Mouse (Mus musculus): Measurements from ENCODE around the gene Rcor3. TPM values are rescaled to one million over a fixed set of nuclear protein-coding genes. Genes with fewer than 3 reads are reported as not detected.
A peak's percentile ranks its signal among the peaks of the same experiment; 100 is the strongest.

The Rcor3 gene
- polyA plus RNA-seq, 1 experiment = 6.0 TPM

- no peak for TF ChIP-seq FLI1 (IDR thresholded peaks at IDR 0.05; ENCODE audit: low read length)
- no peak for TF ChIP-seq GATA1 (IDR thresholded peaks at IDR 0.05; ENCODE audit: borderline replicate concordance, low read length)
- no peaks in the 10 kb centered on the region for H3K9me3 ChIP-seq
- H3K4me1 ChIP-seq = peaks cover 26% of the 10 kb centered on the region
- H3K4me3 ChIP-seq (replicated peaks) = no peak overlapping the region
- peaks cover 31% of the 10 kb centered on the region for H3K36me3 ChIP-seq (replicated peaks; ENCODE audit: low read length)
- H3K27me3 ChIP-seq (replicated peaks) = peaks cover 7% of the 10 kb centered on the region
Measured at GRCm38 (mm10) chr1:192095626-192096025, 42.2 kb downstream of the Rcor3 start.

DNA sequence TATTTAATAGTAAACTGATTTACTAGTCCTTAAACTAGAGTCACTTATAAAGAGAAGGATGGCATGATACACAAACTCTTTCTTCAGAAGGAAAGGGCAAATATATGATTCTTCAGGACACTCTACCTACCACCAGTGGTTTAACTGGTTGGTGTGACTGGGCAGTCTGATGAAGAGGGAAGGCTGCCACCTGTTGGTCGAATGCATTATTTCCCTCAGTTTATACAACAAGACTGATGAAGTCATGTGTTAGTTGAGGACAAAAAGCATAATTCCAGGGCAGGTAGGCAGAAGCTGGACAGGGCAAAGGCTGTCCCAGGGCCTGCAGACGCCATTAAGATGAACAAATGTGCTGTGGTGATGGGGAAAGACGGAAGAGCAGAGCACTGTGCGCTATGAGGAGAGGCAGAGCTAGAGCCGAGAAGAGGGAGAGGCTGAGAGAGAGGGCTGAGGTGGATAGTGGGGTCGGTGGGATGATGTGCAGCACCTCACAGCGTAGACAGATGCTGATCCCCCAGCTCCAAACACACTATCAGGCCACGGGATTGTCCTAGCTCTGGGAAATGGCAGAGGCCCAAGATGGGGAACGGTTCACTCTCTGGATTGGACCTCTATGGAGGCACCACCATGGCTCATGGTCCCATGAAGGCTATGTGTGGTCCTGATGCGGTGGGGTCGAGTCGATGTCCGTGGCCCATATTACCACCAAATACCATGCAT, 43.3 kb downstream of the Rcor3 start:
- Histone ChIP-seq H3K4me3 (replicated peaks) (peak overlapping the region; percentile 9), H3K27me3 (replicated peaks) (peaks cover 7% of the 10 kb centered on the region), H3K4me1 (peaks cover 34% of the 10 kb centered on the region), H3K9me3 (no peaks in the 10 kb centered on the region), H3K36me3 (replicated peaks; ENCODE audit: low read length) (peaks cover 31% of the 10 kb centered on the region)
- no peak for TF ChIP-seq GATA1 (IDR thresholded peaks at IDR 0.05; ENCODE audit: borderline replicate concordance, low read length)
- TF ChIP-seq FLI1 (IDR thresholded peaks at IDR 0.05; ENCODE audit: low read length) = no peak

DNA sequence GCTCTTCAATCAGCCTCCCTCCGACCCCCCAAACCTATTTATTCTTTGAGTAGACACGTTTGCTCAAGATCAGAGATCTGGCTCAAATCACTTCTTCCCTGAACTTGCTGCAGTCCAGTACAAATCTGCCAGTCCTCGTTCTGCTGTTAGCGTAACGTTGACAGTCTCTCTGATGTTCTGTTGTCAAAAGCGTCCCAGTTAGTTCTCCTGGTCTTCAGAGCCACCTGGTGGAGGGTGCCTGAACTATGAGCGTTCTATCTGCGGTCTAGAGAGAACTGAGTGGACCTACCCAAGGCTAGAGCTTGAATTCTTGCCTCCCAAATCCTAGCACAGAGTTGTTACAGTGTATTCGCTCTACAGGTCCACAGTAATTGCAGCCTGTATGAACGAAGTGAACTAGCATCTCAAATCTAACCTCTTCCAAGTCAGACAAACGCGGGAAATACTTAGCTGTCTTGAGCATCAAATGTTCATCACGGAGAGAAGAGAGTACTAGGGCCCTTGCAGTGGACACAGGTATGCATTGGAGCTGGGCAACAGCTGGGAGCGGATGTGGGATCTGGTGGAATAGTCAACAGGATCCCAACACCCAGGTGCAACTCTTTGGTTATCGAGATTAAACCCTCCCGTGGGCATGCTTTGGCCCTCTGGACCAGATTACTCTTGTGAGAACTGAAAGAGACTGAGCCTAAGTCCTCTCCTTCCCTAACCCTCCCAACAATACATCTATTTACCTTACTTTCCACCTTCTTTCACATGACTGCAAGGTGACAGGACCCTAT, 44.8 kb downstream of the Rcor3 start:
- Histone ChIP-seq H3K36me3 (replicated peaks; ENCODE audit: low read length) (peaks cover 33% of the 10 kb centered on the region), H3K4me1 (peaks cover 50% of the 10 kb centered on the region), H3K4me3 (replicated peaks) (peak overlapping the region; percentile 97), H3K27me3 (replicated peaks) (peaks cover 7% of the 10 kb centered on the region), H3K9me3 (no peaks in the 10 kb centered on the region)
- TF ChIP-seq FLI1 (IDR thresholded peaks at IDR 0.05; ENCODE audit: low read length) (no peak), GATA1 (IDR thresholded peaks at IDR 0.05; ENCODE audit: borderline replicate concordance, low read length) (no peak)

GRCm38 (mm10) chr1:192091806-192092772, 45.8 kb downstream of the Rcor3 start, which contains the start of gene Traf5:
Traf5 (minus strand) TSS chr1:192092559.
- Histone ChIP-seq H3K9me3 (no peaks in the 10 kb centered on the region), H3K4me1 (peaks cover 60% of the 10 kb centered on the region), H3K36me3 (replicated peaks; ENCODE audit: low read length) (peaks cover 39% of the 10 kb centered on the region), H3K27me3 (replicated peaks) (peaks cover 7% of the 10 kb centered on the region), H3K4me3 (replicated peaks) (peak within 1 kb of the TSS; percentile 97)
- TF ChIP-seq GATA1 (IDR thresholded peaks at IDR 0.05; ENCODE audit: borderline replicate concordance, low read length) (no peak), FLI1 (IDR thresholded peaks at IDR 0.05; ENCODE audit: low read length) (no peak)

- H3K27me3 ChIP-seq (replicated peaks) = peaks cover 6% of the 10 kb centered on the region
- peaks cover 71% of the 10 kb centered on the region for H3K4me1 ChIP-seq
- peak overlapping the region; percentile 97 for H3K4me3 ChIP-seq (replicated peaks)
- H3K9me3 ChIP-seq = no peaks in the 10 kb centered on the region
- no peak for TF ChIP-seq GATA1 (IDR thresholded peaks at IDR 0.05; ENCODE audit: borderline replicate concordance, low read length)
- TF ChIP-seq FLI1 (IDR thresholded peaks at IDR 0.05; ENCODE audit: low read length) = no peak
- H3K36me3 ChIP-seq (replicated peaks; ENCODE audit: low read length) = peaks cover 50% of the 10 kb centered on the region
Measured at GRCm38 (mm10) chr1:192090689-192091567, 46.9 kb downstream of the Rcor3 start.

GRCm38 (mm10) chr1:192090281-192090680, 47.6 kb downstream of the Rcor3 start:
- peaks cover 6% of the 10 kb centered on the region for H3K27me3 ChIP-seq (replicated peaks)
- no peaks in the 10 kb centered on the region for H3K9me3 ChIP-seq
- H3K4me1 ChIP-seq = peaks cover 76% of the 10 kb centered on the region
- peaks cover 57% of the 10 kb centered on the region for H3K36me3 ChIP-seq (replicated peaks; ENCODE audit: low read length)
- peak overlapping the region; percentile 97 for H3K4me3 ChIP-seq (replicated peaks)
- TF ChIP-seq GATA1 (IDR thresholded peaks at IDR 0.05; ENCODE audit: borderline replicate concordance, low read length) (no peak), FLI1 (IDR thresholded peaks at IDR 0.05; ENCODE audit: low read length) (no peak)

DNA sequence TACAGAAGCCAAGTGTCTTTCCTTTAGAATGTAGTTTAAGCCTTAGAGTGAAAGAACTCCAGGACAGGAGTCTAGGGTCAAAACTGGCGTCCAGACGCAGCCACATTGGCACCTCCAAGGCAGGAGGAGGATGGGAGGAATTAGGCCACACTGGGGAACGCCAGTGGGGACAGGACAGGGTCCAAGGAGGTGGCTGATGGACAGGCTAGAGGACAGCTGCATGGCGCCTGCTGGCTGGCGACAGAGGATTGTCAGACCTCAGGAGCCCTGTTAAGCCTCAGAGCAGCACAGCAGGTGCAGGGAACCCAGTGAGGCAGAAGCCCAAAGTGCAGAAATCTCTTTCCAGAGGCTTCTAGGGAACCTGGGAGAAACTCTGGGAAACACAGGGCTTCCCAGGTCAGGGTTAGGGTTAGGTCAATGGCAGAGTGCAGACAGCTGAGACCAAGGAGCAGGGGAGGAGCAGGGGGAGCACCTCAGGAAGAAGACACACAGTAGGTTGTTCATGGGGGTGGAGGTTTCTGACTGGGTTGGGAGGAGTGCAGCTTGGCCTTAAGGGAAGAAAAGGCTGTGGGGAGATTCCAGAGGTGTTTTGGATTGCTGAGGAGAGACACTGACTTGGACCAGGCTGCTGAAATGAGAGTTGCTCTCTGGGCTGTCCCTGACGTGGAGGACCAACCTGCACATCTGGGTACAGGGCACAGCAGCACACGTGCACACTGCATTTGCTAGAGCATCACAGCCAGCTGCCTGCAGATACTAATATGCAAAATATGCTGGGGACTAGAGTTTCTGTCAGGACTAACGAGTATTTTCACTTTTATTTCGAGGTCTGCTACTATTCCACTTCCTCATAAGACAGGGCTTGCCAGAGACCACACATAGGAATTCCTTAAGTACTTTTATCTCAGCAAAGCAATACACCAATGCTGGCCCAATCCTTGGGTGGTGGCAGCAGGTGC, 48.4 kb downstream of the Rcor3 start:
- H3K4me3 ChIP-seq (replicated peaks) = peak overlapping the region; percentile 97

GRCm38 (mm10) chr1:192088011-192088410, 49.9 kb downstream of the Rcor3 start:
- Histone ChIP-seq H3K4me1 (peaks cover 70% of the 10 kb centered on the region), H3K36me3 (replicated peaks; ENCODE audit: low read length) (peaks cover 72% of the 10 kb centered on the region), H3K9me3 (no peaks in the 10 kb centered on the region)

More for the DNA sequence above, 48.4 kb downstream of the Rcor3 start:
- peaks cover 74% of the 10 kb centered on the region for H3K4me1 ChIP-seq
- no peaks in the 10 kb centered on the region for H3K9me3 ChIP-seq
- H3K36me3 ChIP-seq (replicated peaks; ENCODE audit: low read length) = peaks cover 64% of the 10 kb centered on the region
- TF ChIP-seq FLI1 (IDR thresholded peaks at IDR 0.05; ENCODE audit: low read length) (no peak), GATA1 (IDR thresholded peaks at IDR 0.05; ENCODE audit: borderline replicate concordance, low read length) (no peak)
- H3K27me3 ChIP-seq (replicated peaks) = peaks cover 3% of the 10 kb centered on the region

More at GRCm38 (mm10) chr1:192088011-192088410, 49.9 kb downstream of the Rcor3 start:
- Histone ChIP-seq H3K27me3 (replicated peaks) (no peaks in the 10 kb centered on the region), H3K4me3 (replicated peaks) (peak overlapping the region; percentile 76)
- no peak for TF ChIP-seq FLI1 (IDR thresholded peaks at IDR 0.05; ENCODE audit: low read length)
- no peak for TF ChIP-seq GATA1 (IDR thresholded peaks at IDR 0.05; ENCODE audit: borderline replicate concordance, low read length)
